In genomic region chr3:144993055-144993454, GRCm38 (mm10) we compare ENCODE assay signal across 32 mouse cellular contexts. TPM values are rescaled to one million over a fixed set of nuclear protein-coding genes. Genes with fewer than 3 reads are reported as not detected.
DNase-seq lines count a peak whose midpoint lies in the region; ATAC-seq and TF ChIP-seq lines count a peak whose summit lies in the region.
"Had no signal": no experiment of that assay in that cellular context is flagged by ENCODE, and none has a peak within 500 bp of the region (broad histone marks: within the 10 kb centered on the region; RNA-seq: fewer than 3 reads in every experiment).

No protein-coding gene starts in this region.

- H3K36me3 ChIP-seq in intestine, embryonic 15.5 days, result no peaks in the 10 kb centered on the region
- no peaks in the 10 kb centered on the region for H3K36me3 ChIP-seq in thymus, adult 2 months (ENCODE audit: control insufficient read depth, insufficient read depth, low read length)
- H3K36me3 ChIP-seq: embryonic facial prominence, embryonic 10.5 days; embryonic facial prominence, embryonic 13.5 days; heart, embryonic 12.5 days; heart, embryonic 15.5 days had no signal

- no peak for TF ChIP-seq CTCF in thymus, adult 2 months (IDR thresholded peaks at IDR 0.05; ENCODE audit: borderline replicate concordance, control insufficient read depth, extremely low read depth, insufficient read depth, low read length, poor library complexity)

- H3K27ac ChIP-seq in intestine, embryonic 15.5 days, result no peak overlapping the region
- H3K27ac ChIP-seq in thymus, adult 2 months (ENCODE audit: control insufficient read depth, insufficient read depth, low read length), result no peak overlapping the region
- H3K27ac ChIP-seq: embryonic facial prominence, embryonic 10.5 days; embryonic facial prominence, embryonic 13.5 days; heart, embryonic 15.5 days; hindbrain, embryonic 14.5 days; hindbrain, postnatal 0 days had no signal

- peak; percentile 91 for ATAC-seq in intestine, embryonic 15.5 days
- ATAC-seq: activated CD4-positive, CD25-positive, alpha-beta regulatory T cell, adult 4 months; forebrain, embryonic 14.5 days; forebrain, postnatal 0 days; hindbrain, postnatal 0 days; inflammation-experienced regulatory T-cells, adult 6 months had no signal

- no peak for TF ChIP-seq POLR2A in thymus, adult 2 months (IDR thresholded peaks at IDR 0.05; ENCODE audit: control insufficient read depth, extremely low read depth, insufficient read depth, low read length, poor library complexity)

- no peaks in the 10 kb centered on the region for H3K4me1 ChIP-seq in intestine, embryonic 15.5 days (replicated peaks)
- no peaks in the 10 kb centered on the region for H3K4me1 ChIP-seq in thymus, adult 2 months (replicated peaks; ENCODE audit: control insufficient read depth, insufficient read depth, low read length)
- H3K4me1 ChIP-seq: embryonic facial prominence, embryonic 10.5 days; embryonic facial prominence, embryonic 13.5 days; heart, embryonic 12.5 days; heart, embryonic 15.5 days had no signal

- peak; percentile 12 for DNase-seq in NIH3T3 (ENCODE audit: low read depth)
- DNase-seq in large intestine, adult 2 months (ENCODE audit: low read depth, low spot score), result peak; percentile 70
- DNase-seq in kidney, adult 8-10 months, result no peak
- DNase-seq in kidney, adult 11 months, result no peak
- no peak for DNase-seq in thymus, adult 2 months
- DNase-seq: adrenal gland, adult 8-10 months; adrenal gland, postnatal 25 days; cerebellum, adult 11-12 months; cerebellum, adult 8-10 months; cerebellum, postnatal 10 days; cerebellum, postnatal 36 days; embryo, embryonic 11 days; forebrain, postnatal 0 days; gastrocnemius, postnatal 25 days; heart, adult 18-20 months; heart, postnatal 10 days; heart, postnatal 36 days had no signal

- H3K9ac ChIP-seq in intestine, embryonic 15.5 days, result no peak overlapping the region
- H3K9ac ChIP-seq: embryonic facial prominence, embryonic 13.5 days; forebrain, postnatal 0 days; heart, embryonic 12.5 days; heart, embryonic 15.5 days; hindbrain, embryonic 14.5 days had no signal

- 56% methylated on average over 5 of the region's 5 CpGs for WGBS in intestine, embryonic 15.5 days
- 30% methylated on average over 5 of the region's 5 CpGs for WGBS in large intestine, adult 2 months
- WGBS in thymus, adult 2 months, result 93% methylated on average over 5 of the region's 5 CpGs

- H3K27me3 ChIP-seq in intestine, embryonic 15.5 days (replicated peaks), result no peaks in the 10 kb centered on the region
- H3K27me3 ChIP-seq in thymus, adult 2 months (ENCODE audit: control insufficient read depth, insufficient read depth, low read length), result no peaks in the 10 kb centered on the region
- H3K27me3 ChIP-seq: embryonic facial prominence, embryonic 13.5 days; heart, embryonic 12.5 days; heart, embryonic 15.5 days had no signal

- no peak overlapping the region for H3K4me2 ChIP-seq in intestine, embryonic 15.5 days (replicated peaks)
- H3K4me2 ChIP-seq: embryonic facial prominence, embryonic 13.5 days; heart, embryonic 12.5 days; heart, embryonic 15.5 days; hindbrain, embryonic 14.5 days had no signal

- no peaks in the 10 kb centered on the region for H3K9me3 ChIP-seq in intestine, embryonic 15.5 days
- H3K9me3 ChIP-seq: embryonic facial prominence, embryonic 10.5 days; embryonic facial prominence, embryonic 13.5 days; heart, embryonic 12.5 days; heart, embryonic 15.5 days had no signal

- no peak overlapping the region for H3K4me3 ChIP-seq in intestine, embryonic 15.5 days (replicated peaks)
- H3K4me3 ChIP-seq in thymus, adult 2 months (ENCODE audit: control insufficient read depth, insufficient read depth, low read length), result no peak overlapping the region
- H3K4me3 ChIP-seq: embryonic facial prominence, embryonic 10.5 days; embryonic facial prominence, embryonic 13.5 days; erythroblast, embryonic 14.5 days; heart, embryonic 12.5 days; heart, embryonic 15.5 days had no signal

RNA-seq across cellular contexts. Expression of gene Clca4a, which starts 18.2 kb away (rescaled TPM):
- polyA plus RNA-seq in intestine, embryonic 15.5 days (2015; fragmentation: Nextera tagmentation; extraction: Ambion mirVana), result 0.06 TPM in 1 of 2 replicates, not detected in the other
- polyA plus RNA-seq in large intestine, adult 2 months (2012; rRNA removed), result 102 and 252 TPM in 2 replicates
- 0.03 and 0.05 TPM in 2 replicates for polyA plus RNA-seq in thymus, adult 2 months (2012; rRNA removed)
- polyA plus RNA-seq: activated CD4-positive, CD25-positive, alpha-beta regulatory T cell, adult 4 months; brain, embryonic 14.5 days; cortical plate, adult 2 months; erythroblast, embryonic 14.5 days; forebrain, embryonic 14.5 days; forebrain, postnatal 0 days; gonadal fat pad, adult 2 months; heart, embryonic 12.5 days; heart, embryonic 15.5 days; hindbrain, embryonic 11.5 days; hindbrain, embryonic 14.5 days; hindbrain, postnatal 0 days; inflammation-experienced regulatory T-cells, adult 6 months had no signal

RNA-seq across cellular contexts. Expression of gene Clca1, which starts 39.5 kb away (rescaled TPM):
- polyA plus RNA-seq in intestine, embryonic 15.5 days (2015; fragmentation: Nextera tagmentation; extraction: Ambion mirVana), result 32.6 and 55.4 TPM in 2 replicates
- polyA plus RNA-seq in large intestine, adult 2 months (2012; rRNA removed), result 539 and 585 TPM in 2 replicates
- 0.47 TPM in 2 replicates for polyA plus RNA-seq in thymus, adult 2 months (2012; rRNA removed)
- polyA plus RNA-seq: activated CD4-positive, CD25-positive, alpha-beta regulatory T cell, adult 4 months; cortical plate, adult 2 months; embryonic facial prominence, embryonic 10.5 days; embryonic facial prominence, embryonic 13.5 days; erythroblast, embryonic 14.5 days; forebrain, embryonic 14.5 days; forebrain, postnatal 0 days; heart, embryonic 12.5 days; heart, embryonic 15.5 days; hindbrain, embryonic 11.5 days; hindbrain, embryonic 14.5 days; hindbrain, postnatal 0 days; inflammation-experienced regulatory T-cells, adult 6 months had no signal

Comparison
In these comparisons a context has a peak if more than half of its experiments do, and no peak if none do; other contexts are left out.
1. DNase-seq: peak in NIH3T3 (single experiment) and large intestine, adult 2 months (single experiment); none in kidney, adult 8-10 months (0 of 2), kidney, adult 11 months (single experiment) and thymus, adult 2 months (single experiment).
2. RNA of gene Clca4a, which starts 18.2 kb away (polyA plus RNA-seq): 102 to 252 TPM in large intestine, adult 2 months; 0.03 to 0.05 TPM in thymus, adult 2 months and 0.06 TPM in intestine, embryonic 15.5 days; every median in the first group is over 10 times any median in the second.
3. RNA of gene Clca1, which starts 39.5 kb away (polyA plus RNA-seq): 539 to 585 TPM in large intestine, adult 2 months and 32.6 to 55.4 TPM in intestine, embryonic 15.5 days; 0.47 TPM in thymus, adult 2 months; every median in the first group is over 10 times any median in the second.